Mouse (Mus musculus) kidney, adult 9 months (tissue): ENCODE data around the gene Fbxl4.
A peak's percentile ranks its signal among the peaks of the same experiment; 100 is the strongest.

Experiments used
- DNase-seq: peaks from one replicate; pipeline ENCODE4 v3.0.0; 2022

Gene Fbxl4

DNA sequence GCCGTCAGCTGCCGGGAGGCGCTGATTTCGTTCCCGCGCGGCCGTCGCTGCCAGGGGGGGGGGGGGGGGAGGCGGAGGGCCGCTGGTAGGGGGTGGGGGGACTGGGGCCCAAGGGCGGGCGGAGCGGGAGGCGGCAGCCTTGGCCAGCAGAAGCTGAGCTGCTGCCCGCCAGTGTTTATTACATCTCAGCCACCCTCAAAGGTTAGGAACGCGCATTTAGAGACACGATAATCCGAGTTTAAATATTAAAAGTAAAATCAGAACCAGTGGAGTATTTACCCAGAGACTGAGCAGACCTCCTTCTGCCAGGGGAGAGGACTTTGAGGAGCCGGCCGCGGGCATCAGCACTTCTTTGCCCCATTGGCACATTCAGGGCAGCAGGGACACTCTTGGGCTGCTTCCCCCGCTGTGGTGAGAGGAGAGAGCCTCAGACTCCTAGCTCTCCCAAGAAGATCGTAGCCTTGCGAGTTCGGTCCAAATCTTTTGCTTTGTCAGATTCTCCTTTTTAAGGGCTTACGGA lies 120.4 kb downstream of the Fbxl4 start:
- DNase-seq: peak; percentile 28

DNA sequence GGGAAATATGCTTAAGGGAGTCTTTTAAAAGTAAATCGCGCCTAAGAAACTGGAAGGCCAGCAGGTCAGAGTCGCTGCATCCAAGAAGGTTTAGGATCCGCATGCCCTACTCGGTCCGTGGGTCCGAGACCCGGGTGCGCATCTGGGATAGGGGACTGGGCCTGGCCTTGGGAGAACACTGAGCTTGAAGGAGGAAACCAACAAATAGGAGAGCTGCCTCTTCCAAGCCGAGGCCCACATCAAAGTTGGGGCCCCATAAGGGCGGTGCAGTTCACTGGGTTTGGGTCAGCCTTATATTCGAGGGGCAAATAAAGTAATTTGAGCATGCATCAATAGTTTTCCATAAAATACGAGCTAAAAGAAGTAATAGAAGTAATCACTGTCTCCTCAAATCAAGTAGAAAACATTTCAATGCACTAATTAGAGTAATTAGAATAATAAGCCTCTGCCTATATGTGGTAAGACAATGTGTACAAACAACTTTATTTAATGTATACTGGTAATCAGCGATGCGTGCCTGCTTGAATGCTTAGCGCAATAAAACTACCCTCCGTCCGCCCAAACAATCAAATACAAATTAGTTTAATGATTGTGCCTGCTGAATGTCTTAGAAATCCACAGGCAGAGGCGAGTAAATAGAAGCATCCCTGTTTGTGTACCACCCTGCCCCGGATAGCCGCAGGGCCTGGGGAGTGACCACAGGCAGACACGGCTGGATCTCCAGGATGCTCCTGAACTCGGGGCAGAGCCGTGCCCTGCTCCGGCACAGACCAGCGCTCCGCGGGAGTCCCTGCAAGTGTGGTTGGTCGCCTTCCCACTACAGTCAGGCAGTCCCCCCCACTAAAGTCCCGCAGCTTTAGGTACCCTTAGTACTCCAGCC lies 121.4 kb downstream of the Fbxl4 start:
- no peak for DNase-seq

DNA sequence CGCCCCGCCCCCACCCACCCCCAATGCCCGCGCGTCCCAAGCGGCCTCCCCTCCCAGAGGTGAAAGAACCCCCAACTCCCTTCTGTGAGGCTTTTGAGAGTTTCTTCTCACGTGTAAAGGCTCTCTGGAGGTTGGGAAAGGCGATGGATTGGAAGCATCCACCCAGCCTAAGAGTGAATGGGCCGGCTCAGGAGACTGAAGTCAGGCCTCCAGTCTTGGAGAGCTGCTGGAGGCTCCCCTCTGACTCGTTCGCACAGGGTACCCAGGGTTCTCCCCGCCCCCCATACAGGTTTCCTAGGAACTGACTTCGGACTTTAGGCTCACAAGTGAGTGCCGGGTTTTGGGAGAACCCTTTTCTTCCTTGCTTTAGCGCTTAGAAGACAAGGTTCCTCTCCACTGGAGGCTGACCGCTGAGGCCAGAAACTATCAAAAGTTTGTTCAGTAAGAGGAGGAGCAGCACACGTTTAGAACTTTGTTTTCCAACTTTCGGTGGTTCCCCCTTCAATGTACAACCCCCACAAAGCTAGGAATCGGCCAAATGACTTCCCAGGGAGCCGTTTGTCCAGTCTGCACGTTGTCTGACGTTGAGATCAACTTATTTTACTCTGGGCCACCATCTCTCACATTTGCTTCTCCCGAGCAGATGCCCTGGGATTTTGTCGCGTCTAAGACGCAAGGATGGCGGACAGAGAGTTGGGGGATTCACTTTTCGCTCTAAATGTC lies 122.2 kb downstream of the Fbxl4 start:
- DNase-seq: no peak

DNA sequence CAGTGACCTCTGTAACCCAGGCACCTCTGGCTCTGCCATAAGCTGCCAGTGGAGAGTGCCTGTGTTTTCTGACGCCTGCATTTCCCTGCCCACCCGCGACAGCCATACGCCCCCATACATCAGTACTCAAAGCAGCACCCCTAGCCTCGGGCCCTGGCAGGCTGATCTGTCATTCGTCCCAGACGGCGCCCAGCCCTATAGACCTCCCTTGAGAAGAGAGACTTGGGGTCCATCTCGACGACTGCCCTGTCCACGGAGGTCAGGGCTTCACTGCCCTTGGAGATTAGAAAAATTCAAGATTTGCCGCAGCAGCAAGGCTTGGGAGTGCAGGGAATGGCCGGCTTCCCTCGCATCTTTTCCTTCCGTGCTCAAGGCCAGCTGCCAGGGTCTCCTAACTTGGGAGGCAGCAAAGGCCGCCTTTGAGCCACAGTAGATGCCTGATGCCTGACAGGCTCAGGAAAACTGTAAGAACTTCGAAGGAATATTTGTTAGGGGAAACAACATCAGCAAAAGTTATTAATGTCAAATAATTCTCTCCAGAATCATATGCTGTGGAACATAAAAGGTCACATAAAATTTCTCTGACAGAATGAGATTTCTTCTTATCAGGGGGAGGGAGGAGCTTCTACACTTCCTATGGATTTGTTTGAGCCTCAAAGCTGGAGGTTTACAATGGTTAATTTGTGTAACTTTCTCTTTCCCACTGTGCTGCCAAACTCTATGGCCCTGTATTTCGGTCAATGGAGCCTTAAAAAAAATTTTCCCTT lies 122.9 kb downstream of the Fbxl4 start:
- no peak for DNase-seq

DNA sequence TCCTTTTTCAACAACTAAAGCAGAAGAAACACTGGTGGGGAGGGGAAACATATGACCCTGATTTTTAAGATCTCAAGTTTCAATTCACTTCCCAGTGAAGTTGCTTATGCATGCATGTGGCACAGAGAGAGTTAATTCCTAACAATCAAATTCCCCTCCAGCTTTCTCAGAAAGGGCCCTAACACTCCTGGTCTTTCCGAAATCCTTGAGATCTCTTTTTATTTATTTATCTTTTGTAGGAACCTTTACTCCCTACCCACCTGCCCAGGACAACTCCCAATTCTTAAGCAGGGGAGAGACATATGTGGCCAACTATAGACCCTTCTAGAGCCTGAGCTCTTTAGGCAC lies 123.5 kb downstream of the Fbxl4 start:
- DNase-seq: no peak

DNA sequence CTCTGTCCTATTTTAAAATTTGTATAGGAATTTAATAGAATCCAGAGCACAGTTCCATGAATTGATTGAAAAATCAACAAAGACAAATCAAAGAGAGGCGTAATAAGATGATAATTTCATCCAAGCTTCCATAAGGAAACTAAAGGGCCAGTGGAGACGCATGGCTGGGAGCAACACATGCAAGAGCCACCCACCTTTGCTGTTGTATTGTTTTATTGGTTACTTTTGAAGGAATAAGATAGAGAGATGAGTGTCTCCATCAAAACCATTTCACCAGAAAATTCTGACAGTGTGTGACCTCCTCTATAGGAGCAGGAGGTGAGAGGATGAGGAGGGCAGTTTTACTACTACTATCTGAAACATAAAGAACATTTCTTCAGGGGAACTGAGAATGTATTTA lies 124.8 kb downstream of the Fbxl4 start:
- no peak for DNase-seq

DNA sequence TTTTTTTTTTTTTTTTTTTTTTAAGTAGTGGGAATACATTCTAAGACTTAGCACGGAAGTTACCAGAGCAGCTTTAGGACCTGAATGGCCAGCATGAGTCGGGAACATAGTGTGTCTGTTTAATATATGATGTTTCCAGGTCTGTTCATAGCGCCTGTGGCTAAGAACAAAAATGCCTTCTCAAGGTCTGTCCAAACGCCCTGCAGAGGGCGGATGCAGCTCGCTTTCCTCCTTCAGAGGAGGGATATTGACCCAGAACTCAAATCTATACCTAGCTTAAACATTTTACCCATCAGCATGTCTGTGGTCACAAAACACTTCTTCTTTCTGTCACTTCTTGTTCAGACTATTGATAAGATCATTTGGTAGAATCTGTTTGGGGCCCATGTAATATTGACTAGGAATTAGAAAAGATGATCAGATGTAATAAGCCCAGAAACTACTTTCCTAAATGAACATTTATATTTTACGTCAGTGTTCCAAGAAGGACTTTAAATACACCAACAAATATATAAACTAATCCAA lies 125.5 kb downstream of the Fbxl4 start:
- no peak for DNase-seq

DNA sequence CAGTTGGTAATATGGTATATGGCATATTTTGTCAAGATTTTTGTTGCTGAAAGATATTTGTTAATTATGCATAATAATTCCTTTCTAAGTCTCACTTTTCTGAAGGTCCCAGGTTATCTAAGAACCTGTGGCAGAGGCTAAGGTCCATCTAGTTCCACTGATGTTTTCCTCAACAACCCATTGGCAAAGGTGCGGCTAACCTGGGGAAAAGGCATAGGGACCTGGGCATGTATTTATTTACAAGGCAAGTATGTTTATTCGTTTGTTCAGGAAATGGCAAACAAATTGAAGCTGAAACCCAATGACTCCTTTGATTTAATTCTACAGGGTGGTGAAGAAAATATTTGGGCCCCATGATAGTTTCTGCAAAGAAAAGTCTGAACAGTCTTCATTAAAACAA lies 126.2 kb downstream of the Fbxl4 start:
- DNase-seq: no peak
